Mouse (Mus musculus) midbrain, postnatal 0 days (tissue): ENCODE data around the gene Sacs. TPM values are rescaled to one million over a fixed set of nuclear protein-coding genes. Genes with fewer than 3 reads are reported as not detected.

ENCODE experiments used
- ATAC-seq: fragments of 200-750 bp; cut with Nextera tagmentation; 2 replicates; pipeline ENCODE4 v1.8.0; 2017; ENCODE audit warnings: moderate number of reproducible peaks, mild to moderate bottlenecking, moderate TSS enrichment, moderate library complexity; ENCODE audit not compliant: low FRiP score
- DNase-seq: peaks from one replicate; pipeline ENCODE4 v3.0.0-alpha.2; 2015; ENCODE audit warnings: low spot score
- H3K27ac ChIP-seq: fragments of 300-500 bp; sonication (generic); 2 replicates; pipeline ENCODE4 v1.5.1; 2014; ENCODE audit warnings: low read depth, mild to moderate bottlenecking, low read length, mixed read lengths
- H3K27me3 ChIP-seq: fragments of 300-500 bp; sonication (generic); 2 replicates; pipeline ENCODE4 v1.6.1; 2014; ENCODE audit warnings: low read length, control low read depth, mixed read lengths; ENCODE audit not compliant: insufficient read depth
- H3K36me3 ChIP-seq: fragments of 300-500 bp; sonication (generic); 2 replicates; pipeline ENCODE4 v1.6.1; 2014; ENCODE audit warnings: low read length, control low read depth, mixed read lengths; ENCODE audit not compliant: insufficient read depth
- H3K4me1 ChIP-seq: fragments of 300-500 bp; sonication (generic); 2 replicates; pipeline ENCODE4 v1.6.1; 2014; ENCODE audit warnings: mild to moderate bottlenecking, control low read depth, antibody characterized with exemption, low read length, mixed read lengths; ENCODE audit not compliant: insufficient read depth
- H3K4me2 ChIP-seq: fragments of 300-500 bp; sonication (generic); 2 replicates; pipeline ENCODE4 v1.6.1; 2014; ENCODE audit warnings: low read depth, mild to moderate bottlenecking, low read length, mixed read lengths; ENCODE audit not compliant: poor library complexity, severe bottlenecking
- H3K4me3 ChIP-seq: fragments of 300-500 bp; sonication (generic); 2 replicates; pipeline ENCODE4 v1.5.1; 2014; ENCODE audit warnings: low read depth, mild to moderate bottlenecking, low read length, moderate library complexity
- H3K9ac ChIP-seq: fragments of 300-500 bp; sonication (generic); replicated peaks from 2 replicates; pipeline ENCODE4 v1.6.1; 2014; ENCODE audit warnings: mild to moderate bottlenecking, low read length, moderate library complexity, mixed read lengths; ENCODE audit not compliant: poor library complexity, severe bottlenecking
- H3K9me3 ChIP-seq: fragments of 300-500 bp; sonication (generic); 2 replicates; pipeline ENCODE4 v1.6.1; 2016; ENCODE audit warnings: low read length, control low read depth
- CTCF ChIP-seq: IDR thresholded peaks from 2 replicates; pipeline ENCODE4 v1.5.1; 2016; ENCODE audit warnings: antibody characterized with exemption, mild to moderate bottlenecking
- WGBS: fragments of 180-500 bp; shearing (Covaris S2); extraction: QIAGEN DNeasy Blood & Tissue Kit; methylation state at CpG from one replicate; pipeline ENCODE4 v1.1.7; 2014; 5-methylcytosine and 5-hydroxymethylcytosine counted together
- polyA plus RNA-seq: library from polyadenylated mRNA; unstranded; fragments of >200 nt; fragmentation: Nextera tagmentation; extraction: Ambion mirVana; gene quantifications from 2 replicates; pipeline ENCODE4 v1.2.1, GENCODE M21; 2015
- total RNA-seq: library from RNA; depleted of rRNA; stranded (reverse); fragments of >200 nt; gene quantifications from 2 replicates; pipeline ENCODE4 v1.2.3, GENCODE M21; 2014

Sacs gene
- total and polyA plus RNA-seq, 2 experiments from 2014 or later: 5.8 to 42.0 TPM

- DNase-seq (no peak), ATAC-seq (no peak)
- H3K27me3 ChIP-seq: no peaks in the 10 kb centered on the region
- WGBS: 62% methylated on average over 11 of the region's 11 CpGs
- H3K9me3 ChIP-seq: no peaks in the 10 kb centered on the region
- no peaks in the 10 kb centered on the region for H3K4me1 ChIP-seq
- H3K9ac ChIP-seq: no peak within 1 kb of the TSS
- H3K27ac ChIP-seq: no peak within 1 kb of the TSS
- no peaks in the 10 kb centered on the region for H3K36me3 ChIP-seq
- no peak within 1 kb of the TSS for H3K4me3 ChIP-seq
- H3K4me2 ChIP-seq: no peak within 1 kb of the TSS
- TF ChIP-seq CTCF: no peak
These were observed 120.1 kb downstream of the Sacs start, which contains the start of gene Sgcg for GRCm38 (mm10) chr14:61258352-61258751. Sgcg (minus strand) TSS chr14:61258490.

- no peak for TF ChIP-seq CTCF
- H3K4me2 ChIP-seq: no peak overlapping the region
- 73% methylated on average over 3 of the region's 3 CpGs for WGBS
- H3K4me3 ChIP-seq: no peak overlapping the region
- H3K27me3 ChIP-seq: no peaks in the 10 kb centered on the region
- no peak overlapping the region for H3K9ac ChIP-seq
- DNase-seq: no peak
- H3K36me3 ChIP-seq: no peaks in the 10 kb centered on the region
- no peaks in the 10 kb centered on the region for H3K9me3 ChIP-seq
- ATAC-seq: no peak
- no peaks in the 10 kb centered on the region for H3K4me1 ChIP-seq
- no peak overlapping the region for H3K27ac ChIP-seq
These were observed 120.8 kb downstream of the Sacs start for GRCm38 (mm10) chr14:61259084-61259483.

- DNase-seq: no peak
- ATAC-seq: no peak
These were observed 129.7 kb downstream of the Sacs start for GRCm38 (mm10) chr14:61267908-61268475.

GRCm38 (mm10) chr14:61274414-61275198 is 136.3 kb downstream of the Sacs start:
- H3K27ac ChIP-seq: no peak overlapping the region
- H3K27me3 ChIP-seq: peaks cover 23% of the 10 kb centered on the region
- H3K9me3 ChIP-seq: no peaks in the 10 kb centered on the region
- H3K4me2 ChIP-seq: peak overlapping the region; percentile 50
- no peaks in the 10 kb centered on the region; the same call in 1 of the 2 replicates for H3K4me1 ChIP-seq
- peak overlapping the region; percentile 28 for H3K4me3 ChIP-seq
- no peak for TF ChIP-seq CTCF
- no peak for DNase-seq
- H3K36me3 ChIP-seq: no peaks in the 10 kb centered on the region
- 7% methylated on average over 38 of the region's 38 CpGs for WGBS
- no peak for ATAC-seq
- no peak overlapping the region for H3K9ac ChIP-seq

More at GRCm38 (mm10) chr14:61267908-61268475, 129.7 kb downstream of the Sacs start:
- TF ChIP-seq CTCF: no peak
- no peak overlapping the region for H3K27ac ChIP-seq
- H3K36me3 ChIP-seq: no peaks in the 10 kb centered on the region
- no peak overlapping the region for H3K9ac ChIP-seq
- WGBS: 51% methylated on average over 5 of the region's 5 CpGs
- 0 out of 2 replicates have a peak, but pooled peaks cover 8% of the 10 kb centered on the region for H3K27me3 ChIP-seq
- no peak overlapping the region for H3K4me3 ChIP-seq
- H3K4me2 ChIP-seq: no peak overlapping the region
- H3K9me3 ChIP-seq: no peaks in the 10 kb centered on the region
- H3K4me1 ChIP-seq: no peaks in the 10 kb centered on the region

- TF ChIP-seq CTCF: peak; percentile 65
- Histone ChIP-seq H3K27me3 (peaks cover 23% of the 10 kb centered on the region), H3K4me3 (no peak overlapping the region), H3K9ac (no peak overlapping the region), H3K4me1 (no peaks in the 10 kb centered on the region; the same call in 1 of the 2 replicates), H3K27ac (no peak overlapping the region), H3K4me2 (no peak overlapping the region), H3K36me3 (no peaks in the 10 kb centered on the region), H3K9me3 (no peaks in the 10 kb centered on the region)
- ATAC-seq (no peak), DNase-seq (no peak)
- WGBS: 55% methylated on average over 1 of the region's 1 CpGs
These were observed 139.0 kb downstream of the Sacs start for GRCm38 (mm10) chr14:61277285-61277684.
